Mouse (Mus musculus) c-Kit-positive CD71-positive TER-119-negative erythroid progenitor cells, embryonic 14.5 days (primary cell): ENCODE measurements at regions not wholly inside any gene's neighbourhood (a gene's known extent, or its start where the extent isn't known, plus 50 kb on each side); places are given as distances from the start of the nearest gene placed in this dataset.

Experiments
- DNase-seq: peaks from one replicate; pipeline ENCODE4 v3.0.0-alpha.2; 2013; ENCODE audit warnings: low read depth

DNA sequence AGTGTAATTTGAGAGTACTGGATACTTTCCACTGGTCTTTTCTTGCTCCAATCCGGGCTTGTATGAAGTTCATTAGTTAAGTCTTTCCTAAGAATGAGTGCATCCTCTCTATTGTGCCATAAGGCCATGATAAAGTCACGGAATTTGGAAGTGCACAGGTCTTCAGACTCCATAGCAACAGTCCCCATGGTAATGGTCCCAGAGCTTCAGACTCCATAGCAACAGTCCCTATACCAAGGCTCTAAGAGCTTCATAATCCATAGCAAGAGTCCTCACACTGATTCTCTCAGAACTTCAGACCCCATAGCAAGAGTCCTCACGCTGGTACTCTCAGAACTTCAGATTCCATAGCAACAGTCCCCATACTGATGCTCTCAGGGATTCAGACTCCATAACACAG, 214.5 kb upstream of the Far2 start:
- no peak for DNase-seq

DNA sequence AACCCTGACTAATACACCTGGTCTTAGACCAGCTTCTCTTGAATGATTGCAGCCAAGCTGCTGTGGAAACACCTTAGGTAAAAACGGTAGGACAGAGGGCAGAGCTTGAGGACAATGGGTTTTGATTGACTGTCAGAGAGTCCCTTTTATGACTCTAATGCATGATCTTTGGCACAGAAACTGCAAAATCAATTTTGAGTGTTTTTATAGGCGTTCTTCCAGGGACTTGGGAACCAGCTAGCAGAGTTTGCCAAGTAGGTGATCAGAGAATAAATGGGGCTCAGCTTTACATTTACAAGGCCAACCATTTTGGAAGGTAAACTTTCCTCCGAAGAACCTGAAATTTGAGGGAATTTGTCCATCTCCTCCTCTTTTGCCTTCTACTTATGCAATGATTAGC, 213.6 kb upstream of the Far2 start:
- DNase-seq = no peak

DNA sequence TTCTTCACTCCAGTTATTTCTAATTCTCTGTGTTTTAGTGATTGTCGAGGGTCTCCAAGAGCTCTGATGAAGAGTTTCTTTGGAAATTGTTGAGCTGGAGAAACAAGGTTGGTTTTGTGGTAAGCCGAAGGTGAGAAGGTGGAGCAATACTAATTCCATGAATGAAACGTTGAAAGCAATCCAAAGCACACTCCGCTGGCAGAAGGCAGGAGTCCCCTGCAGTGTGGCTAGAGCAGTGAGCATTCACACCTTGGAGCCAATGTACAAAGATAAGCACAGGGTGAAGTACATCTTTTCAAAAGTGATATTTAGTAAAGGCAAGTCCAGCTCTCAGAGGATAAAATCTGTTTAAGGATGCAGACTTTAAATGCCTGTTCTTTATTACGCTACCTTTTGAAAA, 208.2 kb upstream of the Far2 start:
- no peak for DNase-seq

DNA sequence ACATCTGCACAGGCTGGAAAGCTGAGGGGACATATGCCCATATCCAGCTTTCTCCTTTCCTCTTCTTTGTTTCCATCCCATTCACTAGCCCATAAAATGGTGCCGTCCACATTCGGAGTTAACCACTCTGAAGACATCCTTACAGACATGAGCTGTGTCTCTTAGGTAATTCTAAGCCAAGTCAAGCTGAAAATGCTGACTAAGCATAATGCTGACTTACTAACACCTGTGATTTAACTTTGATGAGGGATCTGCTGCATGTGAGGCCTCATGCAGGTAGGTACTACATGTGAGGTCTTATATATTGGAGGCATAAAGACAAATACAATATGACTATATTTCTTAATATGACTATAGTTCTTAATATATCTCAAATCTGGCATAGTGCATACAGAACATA, 197.1 kb upstream of the Far2 start:
- DNase-seq = no peak

DNA sequence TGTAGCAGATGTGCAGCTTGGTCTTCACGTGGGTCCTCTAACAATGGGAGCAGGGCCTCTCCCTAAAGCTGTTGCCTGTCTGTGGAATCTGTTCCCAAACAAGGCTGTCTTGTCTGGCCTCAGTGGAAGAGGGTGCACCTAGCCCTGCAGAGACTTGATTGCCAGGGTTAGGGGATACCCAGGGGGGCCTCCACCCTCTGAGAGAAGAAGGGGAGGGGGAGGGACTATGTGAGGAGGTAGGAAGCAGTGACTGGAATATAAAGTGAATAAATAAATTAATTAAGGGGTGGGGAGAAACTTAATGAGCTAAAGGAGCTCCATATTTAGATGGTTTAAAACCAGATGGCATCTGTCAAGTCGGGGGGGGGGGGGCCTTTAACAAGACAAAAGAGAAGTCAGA, 185.9 kb upstream of the Far2 start:
- DNase-seq = no peak

DNA sequence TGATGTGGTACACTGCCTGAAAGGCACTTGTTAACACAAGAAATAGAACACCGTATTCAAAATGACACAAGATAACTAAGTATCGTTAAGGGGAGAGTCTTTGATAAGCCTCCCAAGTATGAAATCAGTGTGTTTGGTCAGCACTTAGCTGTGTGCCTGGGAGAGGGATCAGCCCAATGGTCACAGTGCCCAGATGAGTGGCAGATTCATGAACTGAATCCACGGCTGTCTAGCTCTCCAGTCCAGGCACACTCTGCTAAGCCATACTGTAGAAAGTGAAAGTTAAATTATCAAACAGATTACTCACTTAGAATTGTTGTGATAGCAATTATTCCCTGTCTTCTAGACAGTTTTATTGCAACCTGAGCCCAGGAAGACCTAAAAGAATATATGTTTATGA, 176.0 kb upstream of the Far2 start:
- DNase-seq = no peak

DNA sequence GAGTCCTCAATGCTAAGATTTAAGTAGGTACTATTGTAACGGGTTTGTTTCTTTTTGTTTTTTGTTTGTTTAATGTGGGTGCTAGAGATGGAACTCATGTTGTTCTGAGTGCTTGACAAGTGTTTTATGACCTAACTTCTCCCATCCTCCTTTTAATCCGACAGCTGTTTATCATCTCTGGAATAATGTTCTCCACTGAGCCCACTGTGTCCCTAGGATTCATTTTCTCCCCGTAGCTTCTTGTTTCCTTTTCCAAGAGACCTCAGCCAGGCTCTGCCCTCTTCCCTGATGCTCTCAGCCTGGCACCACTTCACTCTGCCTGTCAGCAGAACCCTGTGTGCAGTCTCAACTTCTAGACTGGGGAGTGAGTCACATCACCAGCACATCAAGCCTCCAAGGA, 173.9 kb upstream of the Far2 start:
- DNase-seq = no peak

DNA sequence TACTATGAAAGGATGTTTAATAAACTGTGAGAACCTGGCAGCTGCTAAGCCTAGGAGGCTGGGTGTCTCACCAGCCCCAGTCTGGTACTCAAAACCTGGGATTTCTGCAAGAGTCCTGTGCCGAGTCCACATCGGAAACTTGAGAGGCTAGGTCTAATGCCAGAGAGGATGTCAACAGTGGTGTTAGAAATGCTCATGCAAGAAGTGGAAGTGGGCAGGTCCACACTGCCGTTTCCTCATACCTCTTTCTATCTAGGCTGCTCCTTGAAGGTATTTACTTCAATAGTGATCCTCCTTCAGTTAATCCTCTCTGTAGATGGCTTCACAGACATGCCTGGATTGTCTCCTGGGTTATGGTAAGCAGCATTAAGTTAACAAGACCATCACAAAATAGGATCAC, 168.6 kb upstream of the Far2 start:
- DNase-seq = no peak

DNA sequence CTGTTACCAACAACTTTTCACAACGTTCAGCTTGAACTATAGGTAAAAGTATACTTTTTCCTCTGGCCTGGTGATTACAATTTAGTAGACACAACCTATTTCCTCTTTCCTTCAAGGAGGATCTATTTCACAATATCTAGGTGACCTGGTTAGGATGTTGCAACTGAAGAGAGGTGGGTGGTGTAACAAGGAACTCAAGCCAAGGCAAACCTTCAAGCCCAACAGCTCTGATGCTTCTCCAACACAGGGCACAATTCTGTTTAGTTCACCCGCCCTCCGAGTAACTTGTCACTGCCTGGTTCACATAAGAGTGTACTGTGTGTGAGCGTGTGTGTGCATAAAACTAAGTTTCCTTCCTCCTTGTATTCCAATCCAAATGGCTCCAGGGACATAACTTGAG, 161.2 kb upstream of the Far2 start:
- no peak for DNase-seq

DNA sequence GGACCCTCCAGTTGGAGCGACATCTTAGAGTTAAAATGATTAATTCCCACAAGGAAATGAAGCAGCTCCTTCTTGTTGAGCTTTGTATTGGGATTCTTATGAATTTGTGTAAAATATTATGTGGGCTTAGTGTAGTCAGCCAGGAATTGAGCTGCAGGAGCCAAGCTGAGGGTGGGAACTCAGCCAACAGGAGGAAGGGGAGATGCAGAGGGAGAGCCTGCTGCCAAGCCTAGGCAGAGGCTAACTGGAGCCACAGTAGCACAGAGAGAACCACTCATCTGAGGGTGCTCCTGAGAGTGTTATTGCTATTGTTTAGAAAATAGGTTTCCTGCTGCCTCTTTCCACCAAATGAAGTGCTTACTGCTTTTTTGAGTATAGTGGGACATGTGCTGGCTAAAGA, 127.4 kb upstream of the Far2 start:
- DNase-seq = no peak

DNA sequence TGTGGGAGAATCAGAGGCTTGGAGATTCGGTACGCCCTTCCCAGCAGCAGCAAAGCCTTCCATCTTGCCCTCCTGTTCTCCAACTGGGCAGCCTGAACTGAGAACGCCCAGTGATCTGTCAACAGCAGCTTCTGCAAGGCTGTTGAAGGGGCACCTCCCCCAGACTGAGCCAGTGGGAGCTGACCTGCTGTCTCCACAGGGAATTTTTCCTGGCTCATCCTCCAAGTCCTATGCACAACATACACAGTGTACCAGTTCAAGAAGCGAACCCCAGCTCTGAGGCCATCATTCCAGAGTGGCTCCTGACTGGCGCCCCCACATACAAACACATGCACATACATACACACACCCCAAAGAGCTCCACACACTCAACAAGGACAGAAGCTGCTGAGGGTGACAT, 126.0 kb upstream of the Far2 start:
- no peak for DNase-seq

DNA sequence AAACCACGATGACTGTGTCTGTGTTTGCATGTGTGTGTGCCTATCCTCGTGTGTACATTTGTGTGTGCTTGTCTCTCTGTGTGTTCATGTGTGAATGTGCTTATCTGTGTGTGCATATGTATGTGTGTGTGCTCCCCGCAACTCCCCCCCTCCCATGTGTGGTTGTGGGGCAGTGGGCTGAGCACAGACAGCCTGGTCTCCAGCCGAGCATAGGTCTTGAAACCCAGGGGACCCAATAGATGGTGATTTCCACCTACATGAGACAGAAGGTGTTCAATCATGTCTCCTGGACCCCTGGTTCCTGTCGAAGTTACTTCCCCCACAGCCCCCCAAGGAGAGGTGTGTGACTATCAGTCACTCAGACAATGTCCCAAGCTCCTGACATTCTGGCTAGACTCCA, 124.6 kb upstream of the Far2 start:
- DNase-seq = no peak

DNA sequence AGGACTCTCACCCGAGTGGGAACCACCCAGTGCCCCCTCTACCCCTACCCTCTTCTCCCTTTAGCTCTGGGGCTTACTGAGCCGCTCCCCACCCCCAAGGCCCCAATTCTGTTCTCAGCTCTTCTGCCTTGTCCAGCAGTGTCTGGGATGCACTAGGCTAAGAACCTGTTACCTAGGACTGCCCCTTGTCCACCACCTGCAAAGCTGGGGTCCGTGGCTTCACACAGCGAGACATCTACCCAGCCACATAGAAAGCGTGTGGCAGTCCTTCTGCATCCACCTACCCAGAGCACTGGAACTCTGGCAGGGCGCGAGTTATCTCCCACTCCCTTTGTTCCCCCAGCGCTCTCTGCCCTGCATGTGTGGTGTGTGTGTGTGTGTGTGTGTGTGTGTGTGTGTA, 123.8 kb upstream of the Far2 start:
- DNase-seq = no peak

DNA sequence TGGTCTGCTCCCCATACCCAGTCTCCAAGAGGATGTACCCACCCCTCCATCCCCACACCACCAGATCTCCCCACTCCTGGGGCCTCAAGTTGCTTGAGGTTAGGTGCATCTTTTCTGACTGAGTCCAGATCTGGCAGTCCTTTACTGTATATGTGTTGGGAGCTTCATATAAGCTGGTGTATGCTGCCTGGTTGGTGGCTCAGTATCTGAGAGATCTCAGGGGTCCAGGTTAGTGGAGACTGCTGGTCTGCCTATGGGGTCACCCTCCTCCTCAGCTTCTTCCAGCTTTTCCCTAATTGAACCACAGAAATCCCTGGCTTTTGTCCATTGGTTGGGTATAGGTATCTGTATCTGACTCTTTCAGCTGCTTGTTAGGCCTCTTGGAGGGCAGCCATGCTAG, 118.1 kb upstream of the Far2 start:
- no peak for DNase-seq

DNA sequence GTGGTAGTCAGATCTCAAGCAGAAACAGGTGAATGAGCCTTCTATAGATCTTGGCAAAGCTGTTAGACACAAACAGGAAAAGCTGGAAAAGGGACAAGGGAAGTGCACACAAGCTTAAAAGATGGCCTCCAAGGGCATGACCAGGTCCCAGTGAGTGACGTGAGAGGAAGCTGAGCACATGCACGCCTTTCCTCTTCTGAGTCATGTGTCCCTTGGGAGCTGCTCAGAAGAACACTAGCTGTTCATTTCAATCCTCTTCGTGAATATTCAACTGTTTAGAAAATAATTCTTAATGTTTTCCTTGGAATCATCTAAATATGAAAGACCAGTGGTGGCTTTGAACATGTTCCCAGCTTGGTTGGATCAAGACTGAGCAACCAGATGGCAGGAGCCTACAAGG, 103.0 kb upstream of the Far2 start:
- DNase-seq = no peak

DNA sequence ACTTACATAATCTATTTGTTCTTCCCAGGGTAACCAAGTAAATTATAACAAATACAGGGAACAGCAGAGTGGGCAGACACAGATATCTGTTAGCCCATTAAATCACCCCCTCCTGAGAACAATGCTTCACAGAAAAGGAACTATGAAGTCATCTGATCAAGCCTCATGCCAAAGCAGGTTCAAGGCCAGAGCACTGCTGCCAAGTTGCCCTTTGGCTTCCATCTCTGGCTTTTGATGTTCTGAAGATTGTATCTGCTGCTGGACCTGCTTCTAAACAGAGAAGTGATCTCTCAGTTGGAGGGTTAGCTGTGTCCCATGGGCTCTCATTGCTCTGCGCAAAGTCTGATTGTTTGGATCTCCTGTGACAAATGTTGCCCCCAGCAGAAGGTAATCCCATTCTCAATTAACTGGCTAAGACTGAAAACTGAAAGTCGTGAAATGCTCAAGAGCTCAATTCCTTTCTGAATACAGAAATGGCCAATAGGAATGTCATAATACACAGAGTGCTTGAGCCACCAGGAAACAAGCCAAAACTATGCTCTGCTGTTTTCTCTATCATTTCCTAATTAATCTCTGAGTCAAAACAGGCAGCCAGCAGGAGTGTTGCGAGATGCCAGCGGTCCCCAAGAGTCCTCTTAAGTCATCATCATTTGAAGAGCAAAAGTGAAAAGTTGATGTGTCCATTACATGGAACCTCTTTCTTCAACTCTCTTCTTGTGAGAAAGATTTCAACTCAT, 102.0 kb upstream of the Far2 start:
- DNase-seq = no peak

DNA sequence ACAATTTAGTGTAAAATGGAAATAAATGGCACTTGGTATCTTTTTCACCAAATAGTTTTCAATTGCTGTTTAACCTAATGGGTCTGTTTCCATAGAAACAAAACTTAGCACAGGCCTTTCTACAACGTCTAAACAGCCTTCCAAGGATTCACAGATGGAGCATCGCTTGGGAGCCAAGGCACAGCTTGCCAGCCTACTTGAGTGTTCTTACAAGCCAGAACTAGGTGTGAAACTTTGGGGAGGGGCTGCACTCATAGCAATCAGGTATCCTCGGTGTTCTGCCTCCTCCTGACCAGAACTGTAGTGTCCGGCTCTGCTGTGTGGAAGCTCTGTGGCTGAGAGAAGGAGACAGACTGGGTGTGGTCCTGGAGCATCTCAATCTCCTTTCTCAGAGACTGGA, 99.1 kb upstream of the Far2 start:
- no peak for DNase-seq

DNA sequence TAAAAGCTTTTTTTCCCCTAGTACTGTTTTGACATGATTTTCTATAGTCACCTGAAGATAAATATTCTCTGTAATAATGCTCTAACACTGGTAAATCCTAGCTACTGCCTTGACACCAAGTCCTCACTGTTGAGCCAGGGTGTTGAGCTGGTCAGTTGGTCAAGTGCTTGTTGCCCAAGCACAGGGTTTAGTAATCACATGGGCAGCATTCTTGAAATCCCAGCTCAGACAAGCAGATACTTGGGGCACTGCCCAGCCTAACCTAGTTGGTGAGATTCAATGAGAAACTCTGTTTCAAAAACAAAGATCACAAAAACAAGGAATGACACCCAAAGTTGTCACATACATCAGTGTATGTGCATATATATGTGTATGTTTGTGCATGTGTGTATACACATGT, 95.4 kb upstream of the Far2 start:
- DNase-seq = no peak

DNA sequence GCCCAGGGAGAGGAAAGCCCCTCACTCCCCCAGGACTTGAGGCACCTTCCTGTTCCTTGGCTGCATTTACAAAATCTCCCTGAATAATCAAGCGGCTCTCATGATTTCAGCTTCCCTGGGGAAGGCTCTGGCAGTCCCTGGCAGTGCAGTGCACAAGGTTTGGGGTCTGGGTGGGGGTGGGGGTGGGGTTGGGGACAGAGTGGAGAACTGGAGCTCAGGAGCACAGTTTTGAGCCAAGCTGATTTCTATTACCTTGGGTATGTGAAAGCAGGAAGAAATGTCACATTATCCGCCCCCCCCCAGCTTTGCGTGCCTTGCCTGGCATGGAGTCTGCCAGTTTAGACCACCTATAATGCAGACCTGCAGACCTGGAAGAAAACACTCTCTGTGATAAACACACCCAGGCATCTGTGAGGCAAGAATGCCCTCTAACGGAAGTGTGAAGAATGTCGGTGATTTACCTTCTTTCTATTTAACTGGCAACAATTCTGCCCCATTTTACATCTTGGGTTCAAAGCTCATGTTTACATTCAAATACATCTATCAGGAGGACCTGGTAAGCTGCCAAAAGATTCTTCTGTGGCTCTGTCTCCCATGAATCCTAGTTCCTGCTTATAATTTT, 93.9 kb upstream of the Far2 start:
- DNase-seq = no peak

DNA sequence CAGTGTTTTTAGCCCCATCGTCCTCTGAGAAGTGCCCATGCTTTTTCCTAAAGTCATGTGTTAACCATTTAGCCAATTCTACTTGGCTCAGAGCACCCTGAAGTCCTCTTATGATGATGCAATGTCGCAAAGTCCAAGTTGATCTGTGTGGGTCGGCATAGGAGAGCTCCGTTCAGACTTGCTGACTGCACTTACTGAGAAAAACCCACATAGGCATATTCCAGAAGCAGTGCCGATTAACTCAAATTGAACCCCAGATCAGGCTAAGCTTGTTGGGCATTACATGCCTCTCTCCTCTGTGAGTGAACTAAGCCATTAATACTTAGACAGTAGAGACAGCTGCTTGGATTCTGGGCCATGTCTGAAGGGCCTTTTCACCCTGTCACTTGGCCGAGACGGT, 93.3 kb upstream of the Far2 start:
- DNase-seq = no peak

DNA sequence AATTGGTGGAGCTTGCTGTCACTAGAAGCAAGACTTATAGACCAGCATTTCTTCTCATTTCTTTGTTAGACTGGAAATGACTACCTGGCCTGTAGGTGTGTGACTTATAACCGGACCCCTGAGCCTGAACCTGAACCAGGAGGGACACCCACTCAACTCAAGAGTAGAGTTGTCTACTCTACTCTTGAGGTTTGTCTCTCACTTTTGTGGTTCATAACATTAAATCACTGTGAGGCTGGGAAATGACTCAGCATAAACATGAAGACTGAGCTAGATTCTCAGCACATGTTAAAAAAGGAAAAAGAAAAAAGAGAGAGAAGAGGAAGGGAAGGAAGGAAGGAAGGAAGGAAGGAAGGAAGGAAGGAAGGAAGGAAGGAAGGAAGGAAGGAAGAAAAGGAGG, 92.8 kb upstream of the Far2 start:
- no peak for DNase-seq

DNA sequence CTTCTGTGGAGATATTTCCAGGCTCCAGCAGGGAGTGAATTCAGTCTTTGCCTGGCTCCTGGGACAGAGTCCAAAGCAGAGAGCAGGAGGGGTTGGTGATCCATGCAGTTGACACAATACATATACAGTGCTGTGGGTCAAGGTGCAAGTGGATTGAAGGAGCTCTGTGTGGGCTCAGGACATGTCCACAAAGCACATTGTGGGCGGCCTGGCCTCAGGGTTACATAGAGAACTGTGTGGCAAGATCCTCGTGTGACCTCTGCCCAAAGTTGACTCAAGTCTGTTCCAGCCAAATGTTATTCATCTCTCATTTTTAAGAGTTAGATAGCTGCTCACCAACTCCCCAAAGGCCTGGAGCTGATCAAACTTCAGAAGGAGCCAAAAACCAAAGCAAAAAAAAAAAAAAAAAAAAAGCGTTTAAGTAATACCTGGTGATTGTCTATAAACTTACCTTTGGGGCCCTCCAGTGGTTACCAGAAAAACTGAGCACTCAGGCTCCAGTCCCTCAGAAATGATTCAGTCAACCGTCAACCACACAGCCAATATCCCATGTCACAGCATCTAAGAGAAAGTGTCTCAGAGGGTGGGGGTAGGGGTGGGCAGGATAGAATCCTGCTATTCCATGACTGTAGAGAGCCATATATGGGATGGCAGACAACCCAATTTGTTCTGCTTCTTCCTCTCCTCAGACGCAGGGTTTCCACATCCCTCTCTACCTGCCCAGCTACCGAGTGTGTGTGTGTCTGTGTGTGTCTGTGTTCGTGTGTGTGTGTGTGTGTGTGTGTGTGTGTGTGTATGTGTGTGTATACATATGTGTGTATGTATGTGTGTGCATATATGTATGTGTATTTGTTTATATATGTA, 91.9 kb upstream of the Far2 start:
- no peak for DNase-seq

DNA sequence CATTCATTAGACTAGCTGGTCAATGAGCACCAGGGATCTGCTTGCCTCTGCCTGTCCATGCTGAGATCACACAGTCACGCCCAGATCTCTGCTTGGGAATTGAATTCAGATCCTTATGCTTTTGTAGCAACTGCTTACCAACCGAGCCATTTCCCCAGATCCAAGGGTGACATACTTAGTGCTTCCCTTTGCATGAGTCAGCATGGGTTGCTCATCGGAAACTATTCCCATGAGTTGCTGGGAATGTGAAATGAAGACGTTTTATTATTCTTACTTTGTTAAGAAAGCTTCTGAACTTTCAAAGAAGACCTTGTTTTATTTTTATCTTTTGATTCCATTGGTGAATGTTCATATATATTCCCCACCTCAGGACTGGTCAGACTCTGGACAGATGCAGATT, 82.3 kb upstream of the Far2 start:
- no peak for DNase-seq
